Mouse (Mus musculus) adrenal gland, postnatal 10 days (tissue): ENCODE measurements around the gene Bcl2l2. TPM values are rescaled to one million over a fixed set of nuclear protein-coding genes. Genes with fewer than 3 reads are reported as not detected.

Source experiments
- DNase-seq: peaks from one replicate; pipeline ENCODE4 v3.0.0; 2021; ENCODE audit warnings: mixed read lengths
- total RNA-seq, 2 experiments: library from RNA; stranded (reverse); gene quantifications; 2 replicates each; pipeline ENCODE4 v1.2.3; 2021

The Bcl2l2 gene
- total RNA-seq, 2 experiments from 2014 or later = 39.3 to 44.2 TPM

GRCm38 (mm10) chr14:54937361-54938182 is 54.4 kb downstream of the Bcl2l2 start:
- DNase-seq = no peak

Other genes with a start within 250 kb of the Bcl2l2 start
- not detected for gene Gm17606, start 242.4 kb upstream of the Bcl2l2 start, total RNA-seq
- 1 to 10 TPM; 1.7 to 2.5 TPM for gene Cdh24, start 242.0 kb upstream of the Bcl2l2 start, total RNA-seq
- 10 to 100 TPM; 35.5 to 36.6 TPM for gene 1700123O20Rik, start 197.2 kb upstream of the Bcl2l2 start, total RNA-seq
- 100 to 1,000 TPM; 132 to 167 TPM for gene Acin1, start 196.4 kb upstream of the Bcl2l2 start, total RNA-seq
- not detected for gene Gm29776, start 184.5 kb upstream of the Bcl2l2 start, total RNA-seq
- gene Cebpe, start 171.2 kb upstream of the Bcl2l2 start, total RNA-seq = under 1 TPM; 0.57 to 0.70 TPM
- 10 to 100 TPM; 29.4 to 30.6 TPM for gene Slc7a8, start 101.4 kb upstream of the Bcl2l2 start, total RNA-seq
- under 1 TPM in 1 of 2 experiments, not detected in 1; 0.87 TPM for gene Rnf212b, start 69.2 kb upstream of the Bcl2l2 start, total RNA-seq
- 10 to 100 TPM; 12.2 to 18.1 TPM for gene Homez, start 12.4 kb upstream of the Bcl2l2 start, total RNA-seq
- 10 to 100 TPM; 11.2 to 16.6 TPM for gene Ppp1r3e, start 5.8 kb upstream of the Bcl2l2 start, total RNA-seq
- gene Gm20521, start 64 bp downstream of the Bcl2l2 start, total RNA-seq = 1 to 10 TPM; 1.2 to 7.1 TPM
- gene Pabpn1, start 9.1 kb downstream of the Bcl2l2 start, total RNA-seq = 100 to 1,000 TPM; 159 to 198 TPM
- 10 to 100 TPM; 29.8 to 37.2 TPM for gene Slc22a17, start 29.8 kb downstream of the Bcl2l2 start, total RNA-seq
- gene Efs, start 42.7 kb downstream of the Bcl2l2 start, total RNA-seq = 1 to 10 TPM; 7.4 to 9.9 TPM
- not detected for gene Il25, start 49.3 kb downstream of the Bcl2l2 start, total RNA-seq
- 1 to 10 TPM; 1.3 to 2.6 TPM for gene Cmtm5, start 52.9 kb downstream of the Bcl2l2 start, total RNA-seq
- 10 to 100 TPM in 1 of 2 experiments, 1 to 10 TPM in 1; 5.1 to 22.1 TPM for gene Myh6, start 83.5 kb downstream of the Bcl2l2 start, total RNA-seq
- gene Gm17428, start 93.6 kb downstream of the Bcl2l2 start, total RNA-seq = not detected
- 100 to 1,000 TPM in 1 of 2 experiments, 10 to 100 TPM in 1; 24.9 to 114 TPM for gene Myh7, start 111.2 kb downstream of the Bcl2l2 start, total RNA-seq
- gene Ngdn, start 132.1 kb downstream of the Bcl2l2 start, total RNA-seq = 10 to 100 TPM; 32.9 to 38.1 TPM
- 1 to 10 TPM; 5.2 to 9.9 TPM for gene Zfhx2, start 208.9 kb downstream of the Bcl2l2 start, total RNA-seq
- 10 to 100 TPM; 13.2 to 17.5 TPM for gene Thtpa, start 211.4 kb downstream of the Bcl2l2 start, total RNA-seq
- gene Ap1g2, start 223.2 kb downstream of the Bcl2l2 start, total RNA-seq = 10 to 100 TPM; 20.0 to 31.3 TPM
- 1 to 10 TPM; 4.3 to 7.5 TPM for gene Jph4, start 233.6 kb downstream of the Bcl2l2 start, total RNA-seq